Mouse (Mus musculus): ENCODE data around the gene Glis3.

GRCm38 (mm10) chr19:28612249-28612648, 67.6 kb downstream of the Glis3 start:
- TF ChIP-seq CTCF (IDR thresholded peaks at IDR 0.05; ENCODE audit: insufficient read depth, low read length) = no peak
- no peak for TF ChIP-seq POLR2A (IDR thresholded peaks at IDR 0.05; ENCODE audit: borderline replicate concordance, extremely low read depth, low read depth, low read length)

Measured in lung, adult 2 months (tissue).